Mouse (Mus musculus) midbrain, postnatal 0 days (tissue): ENCODE data around the gene Rnf168. TPM values are rescaled to one million over a fixed set of nuclear protein-coding genes. Genes with fewer than 3 reads are reported as not detected.
"Not testable (repeated sequence)": the region's sequence is repeated elsewhere in the genome, so short reads cannot be mapped to it uniquely, and the experiment has no call there.

Source experiments
- ATAC-seq: fragments of 200-750 bp; cut with Nextera tagmentation; 2 replicates; pipeline ENCODE4 v1.8.0; 2017; ENCODE audit warnings: moderate number of reproducible peaks, mild to moderate bottlenecking, moderate TSS enrichment, moderate library complexity; ENCODE audit not compliant: low FRiP score
- DNase-seq: peaks from one replicate; pipeline ENCODE4 v3.0.0-alpha.2; 2015; ENCODE audit warnings: low spot score
- H3K27ac ChIP-seq: fragments of 300-500 bp; sonication (generic); 2 replicates; pipeline ENCODE4 v1.5.1; 2014; ENCODE audit warnings: low read depth, mild to moderate bottlenecking, low read length, mixed read lengths
- H3K27me3 ChIP-seq: fragments of 300-500 bp; sonication (generic); 2 replicates; pipeline ENCODE4 v1.6.1; 2014; ENCODE audit warnings: low read length, control low read depth, mixed read lengths; ENCODE audit not compliant: insufficient read depth
- H3K36me3 ChIP-seq: fragments of 300-500 bp; sonication (generic); 2 replicates; pipeline ENCODE4 v1.6.1; 2014; ENCODE audit warnings: low read length, control low read depth, mixed read lengths; ENCODE audit not compliant: insufficient read depth
- H3K4me1 ChIP-seq: fragments of 300-500 bp; sonication (generic); 2 replicates; pipeline ENCODE4 v1.6.1; 2014; ENCODE audit warnings: mild to moderate bottlenecking, control low read depth, antibody characterized with exemption, low read length, mixed read lengths; ENCODE audit not compliant: insufficient read depth
- H3K4me2 ChIP-seq: fragments of 300-500 bp; sonication (generic); 2 replicates; pipeline ENCODE4 v1.6.1; 2014; ENCODE audit warnings: low read depth, mild to moderate bottlenecking, low read length, mixed read lengths; ENCODE audit not compliant: poor library complexity, severe bottlenecking
- H3K4me3 ChIP-seq: fragments of 300-500 bp; sonication (generic); 2 replicates; pipeline ENCODE4 v1.5.1; 2014; ENCODE audit warnings: low read depth, mild to moderate bottlenecking, low read length, moderate library complexity
- H3K9ac ChIP-seq: fragments of 300-500 bp; sonication (generic); replicated peaks from 2 replicates; pipeline ENCODE4 v1.6.1; 2014; ENCODE audit warnings: mild to moderate bottlenecking, low read length, moderate library complexity, mixed read lengths; ENCODE audit not compliant: poor library complexity, severe bottlenecking
- H3K9me3 ChIP-seq: fragments of 300-500 bp; sonication (generic); 2 replicates; pipeline ENCODE4 v1.6.1; 2016; ENCODE audit warnings: low read length, control low read depth
- CTCF ChIP-seq: IDR thresholded peaks from 2 replicates; pipeline ENCODE4 v1.5.1; 2016; ENCODE audit warnings: antibody characterized with exemption, mild to moderate bottlenecking
- WGBS: fragments of 180-500 bp; shearing (Covaris S2); extraction: QIAGEN DNeasy Blood & Tissue Kit; methylation state at CpG from one replicate; pipeline ENCODE4 v1.1.7; 2014; 5-methylcytosine and 5-hydroxymethylcytosine counted together
- polyA plus RNA-seq: library from polyadenylated mRNA; unstranded; fragments of >200 nt; fragmentation: Nextera tagmentation; extraction: Ambion mirVana; gene quantifications from 2 replicates; pipeline ENCODE4 v1.2.1, GENCODE M21; 2015
- total RNA-seq: library from RNA; depleted of rRNA; stranded (reverse); fragments of >200 nt; gene quantifications from 2 replicates; pipeline ENCODE4 v1.2.3, GENCODE M21; 2014

Rnf168 gene
- total and polyA plus RNA-seq, 2 experiments from 2014 or later: 27.1 to 42.1 TPM

GRCm38 (mm10) chr16:32246351-32246791 is 30.9 kb upstream of the Rnf168 start:
- DNase-seq (peak; percentile 12), ATAC-seq (peak; percentile 51)
- no peak for TF ChIP-seq CTCF
- Histone ChIP-seq H3K4me1 (peaks cover 12% of the 10 kb centered on the region), H3K9ac (peak overlapping the region; percentile 83), H3K27me3 (no peaks in the 10 kb centered on the region), H3K9me3 (no peaks in the 10 kb centered on the region), H3K36me3 (no peaks in the 10 kb centered on the region), H3K27ac (peak overlapping the region; percentile 92), H3K4me3 (peak overlapping the region; percentile 95), H3K4me2 (peak overlapping the region; percentile 75)
- under 1% methylated on average over 34 of the region's 41 CpGs for WGBS

GRCm38 (mm10) chr16:32246952-32247370 is 30.3 kb upstream of the Rnf168 start, which contains the start of the genes Fbxo45 and Wdr53:
Gene Fbxo45 (minus strand): TSS chr16:32247158.
Gene Wdr53 (plus strand): TSS chr16:32247227.
- Histone ChIP-seq H3K9me3 (no peaks in the 10 kb centered on the region), H3K27ac (peak within 1 kb of the TSS; percentile 92), H3K36me3 (no peaks in the 10 kb centered on the region), H3K4me3 (peak within 1 kb of the TSS; percentile 95), H3K9ac (peak within 1 kb of the TSS; percentile 83), H3K27me3 (no peaks in the 10 kb centered on the region), H3K4me2 (peak within 1 kb of the TSS; percentile 75), H3K4me1 (peaks cover 12% of the 10 kb centered on the region)
- TF ChIP-seq CTCF: no peak
- ATAC-seq: peak; percentile 99
- DNase-seq: peak; percentile 97
- WGBS: under 1% methylated on average over 34 of the region's 48 CpGs

GRCm38 (mm10) chr16:32264225-32264624 is 13.0 kb upstream of the Rnf168 start:
- 90% methylated on average over 2 of the region's 2 CpGs for WGBS
- H3K4me1 ChIP-seq: not testable (repeated sequence)

GRCm38 (mm10) chr16:32271291-32271690 is 6.0 kb upstream of the Rnf168 start, which contains the start of gene Smco1:
Gene Smco1 (plus strand): TSS chr16:32271468.
- no peak for DNase-seq
- 89% methylated on average over 11 of the region's 11 CpGs for WGBS
- Histone ChIP-seq H3K4me3 (no peak within 1 kb of the TSS), H3K4me1 (no peaks in the 10 kb centered on the region), H3K9ac (no peak within 1 kb of the TSS), H3K27ac (no peak within 1 kb of the TSS), H3K4me2 (no peak within 1 kb of the TSS), H3K27me3 (no peaks in the 10 kb centered on the region), H3K36me3 (no peaks in the 10 kb centered on the region), H3K9me3 (no peaks in the 10 kb centered on the region)
- TF ChIP-seq CTCF: no peak
- no peak for ATAC-seq

More at GRCm38 (mm10) chr16:32264225-32264624, 13.0 kb upstream of the Rnf168 start:
- not testable (repeated sequence) for H3K4me3 ChIP-seq, H3K4me2 ChIP-seq, DNase-seq, H3K36me3 ChIP-seq, H3K9ac ChIP-seq, ATAC-seq, H3K27ac ChIP-seq, H3K27me3 ChIP-seq, H3K9me3 ChIP-seq
- 0 out of 2 replicates have a peak, but pooled peaks have one; percentile 21 for TF ChIP-seq CTCF

- WGBS: 56% methylated on average over 9 of the region's 9 CpGs
- no peak for DNase-seq
- Histone ChIP-seq H3K4me3 (no peak overlapping the region), H3K4me2 (no peak overlapping the region), H3K27me3 (no peaks in the 10 kb centered on the region), H3K9ac (no peak overlapping the region), H3K4me1 (no peaks in the 10 kb centered on the region), H3K9me3 (no peaks in the 10 kb centered on the region), H3K36me3 (no peaks in the 10 kb centered on the region), H3K27ac (no peak overlapping the region)
- peak; percentile 47 for TF ChIP-seq CTCF
- no peak for ATAC-seq
Observed at GRCm38 (mm10) chr16:32273338-32273737, 3.9 kb upstream of the Rnf168 start.

- Histone ChIP-seq H3K27ac (no peak overlapping the region), H3K36me3 (no peaks in the 10 kb centered on the region), H3K9me3 (no peaks in the 10 kb centered on the region), H3K4me1 (0 out of 2 replicates have a peak, but pooled peaks cover 3% of the 10 kb centered on the region), H3K9ac (no peak overlapping the region), H3K27me3 (no peaks in the 10 kb centered on the region), H3K4me3 (no peak overlapping the region), H3K4me2 (no peak overlapping the region)
- ATAC-seq (no peak), DNase-seq (no peak)
- no peak for TF ChIP-seq CTCF
- WGBS: 89% methylated on average over 6 of the region's 6 CpGs
Observed at GRCm38 (mm10) chr16:32275041-32275440, 2.2 kb upstream of the Rnf168 start.
